Mouse (Mus musculus) intestine, embryonic 14.5 days (tissue): ENCODE measurements around the gene Uqcrc1. TPM values are rescaled to one million over a fixed set of nuclear protein-coding genes. Genes with fewer than 3 reads are reported as not detected.

ENCODE experiments used
- ATAC-seq: fragments of 200-750 bp; cut with Nextera tagmentation; replicated peaks from 2 replicates; pipeline ENCODE4 v1.8.0; 2017; ENCODE audit warnings: low read depth, moderate number of reproducible peaks, moderate TSS enrichment, moderate library complexity; ENCODE audit not compliant: low FRiP score, low TSS enrichment
- DNase-seq: peaks from one replicate; pipeline ENCODE4 v3.0.0-alpha.2; 2018; ENCODE audit warnings: low spot score
- H3K27ac ChIP-seq: fragments of 300-500 bp; sonication (generic); 2 replicates; pipeline ENCODE4 v1.5.1; 2014; ENCODE audit warnings: low read depth, mild to moderate bottlenecking, control low read depth
- H3K27me3 ChIP-seq: fragments of 300-500 bp; sonication (generic); replicated peaks from 2 replicates; pipeline ENCODE4 v1.6.1; 2014; ENCODE audit warnings: low read length, control low read depth; ENCODE audit not compliant: control insufficient read depth, insufficient read depth
- H3K36me3 ChIP-seq: fragments of 300-500 bp; sonication (generic); 2 replicates; pipeline ENCODE4 v1.6.1; 2014; ENCODE audit warnings: low read length, control low read depth; ENCODE audit not compliant: control insufficient read depth, insufficient read depth
- H3K4me1 ChIP-seq: fragments of 300-500 bp; sonication (generic); replicated peaks from 2 replicates; pipeline ENCODE4 v1.6.1; 2014; ENCODE audit warnings: low read length, control low read depth, mixed read lengths; ENCODE audit not compliant: control insufficient read depth, insufficient read depth
- H3K4me2 ChIP-seq: fragments of 300-500 bp; sonication (generic); 2 replicates; pipeline ENCODE4 v1.6.1; 2014; ENCODE audit warnings: low read length
- H3K4me3 ChIP-seq: fragments of 300-500 bp; sonication (generic); 2 replicates; pipeline ENCODE4 v1.5.1; 2014; ENCODE audit warnings: low read depth, low read length, control low read depth, mixed read lengths
- H3K9ac ChIP-seq: fragments of 300-500 bp; sonication (generic); 2 replicates; pipeline ENCODE4 v1.6.1; 2014; ENCODE audit warnings: mild to moderate bottlenecking, low read length
- H3K9me3 ChIP-seq: fragments of 300-500 bp; sonication (generic); 2 replicates; pipeline ENCODE4 v1.6.1; 2016; ENCODE audit warnings: low read length, control low read depth; ENCODE audit not compliant: control insufficient read depth
- WGBS: fragments of 180-500 bp; shearing (Covaris S2); extraction: QIAGEN DNeasy Blood & Tissue Kit; methylation state at CpG from one replicate; pipeline ENCODE4 v1.1.7; 2014; 5-methylcytosine and 5-hydroxymethylcytosine counted together
- polyA plus RNA-seq: library from polyadenylated mRNA; unstranded; fragments of >200 nt; fragmentation: Nextera tagmentation; extraction: Ambion mirVana; gene quantifications from 2 replicates; pipeline ENCODE4 v1.2.1, GENCODE M21; 2014

The Uqcrc1 gene
- polyA plus RNA-seq, 1 experiment from 2014 or later = 561 TPM

GRCm38 (mm10) chr9:108989802-108990461 lies 53.5 kb downstream of the Uqcrc1 start:
- Histone ChIP-seq H3K27me3 (no peaks in the 10 kb centered on the region), H3K36me3 (no peaks in the 10 kb centered on the region), H3K4me2 (0 out of 2 replicates have a peak overlapping the region, but pooled peaks have one; percentile 1), H3K9me3 (no peaks in the 10 kb centered on the region), H3K9ac (no peak overlapping the region), H3K4me3 (no peak overlapping the region), H3K27ac (0 out of 2 replicates have a peak overlapping the region, but pooled peaks have one; percentile 87), H3K4me1 (peaks cover 9% of the 10 kb centered on the region; the same call in 1 of the 2 replicates)
- WGBS = 83% methylated on average over 4 of the region's 4 CpGs
- ATAC-seq (no peak), DNase-seq (no peak)

GRCm38 (mm10) chr9:108990462-108990820 lies 54.0 kb downstream of the Uqcrc1 start:
- Histone ChIP-seq H3K9ac (no peak overlapping the region), H3K36me3 (no peaks in the 10 kb centered on the region), H3K9me3 (no peaks in the 10 kb centered on the region), H3K4me3 (no peak overlapping the region), H3K27ac (peak overlapping the region; percentile 87; the same call in 1 of the 2 replicates), H3K4me2 (peak overlapping the region; percentile 1; the same call in 1 of the 2 replicates), H3K27me3 (no peaks in the 10 kb centered on the region), H3K4me1 (peaks cover 13% of the 10 kb centered on the region; the same call in 1 of the 2 replicates)
- no peak for DNase-seq
- WGBS = 71% methylated on average over 7 of the region's 7 CpGs
- no peak for ATAC-seq

DNA sequence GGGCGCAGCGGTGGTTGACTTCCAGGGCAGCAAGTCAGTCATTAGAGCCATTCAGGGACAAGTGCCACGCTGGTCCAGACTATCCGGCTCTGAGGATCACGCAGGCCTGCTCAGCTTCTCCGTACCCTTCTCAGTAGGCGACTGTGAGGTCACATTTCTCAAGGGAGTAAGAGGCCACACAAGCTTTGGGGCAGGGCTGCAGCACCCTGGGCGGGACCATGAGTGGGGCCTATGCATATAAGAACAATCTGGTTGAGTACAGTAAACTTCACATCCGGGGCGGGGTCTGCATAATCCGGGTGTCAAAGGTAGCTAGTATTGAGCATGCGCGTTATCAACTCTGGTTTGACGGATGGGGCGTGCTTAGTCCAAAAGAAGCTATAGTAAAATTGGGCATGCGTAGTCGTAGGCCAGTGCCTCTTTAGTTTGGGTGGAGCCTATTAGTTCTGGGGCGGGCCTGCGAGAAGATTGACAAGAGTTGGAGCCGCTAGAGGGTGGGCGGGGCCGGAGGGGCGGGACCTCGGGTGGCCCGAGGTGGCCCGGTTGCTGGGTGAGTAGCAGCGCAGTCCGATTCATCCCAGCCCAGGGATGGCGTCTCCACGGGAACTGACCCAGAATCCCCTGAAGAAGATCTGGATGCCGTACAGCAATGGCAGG lies 55.1 kb downstream of the Uqcrc1 start, which contains the start of gene Pfkfb4:
Gene Pfkfb4 (plus strand): TSS at position 351 of the 657 bp plus-strand sequence.
- under 1% methylated on average over 31 of the region's 31 CpGs for WGBS
- H3K4me1 ChIP-seq = peaks cover 20% of the 10 kb centered on the region; the same call in 1 of the 2 replicates
- peak within 1 kb of the TSS; percentile 87 for H3K27ac ChIP-seq

GRCm38 (mm10) chr9:108992085-108992469 lies 55.6 kb downstream of the Uqcrc1 start:
- Histone ChIP-seq H3K27ac (no peak overlapping the region), H3K27me3 (no peaks in the 10 kb centered on the region), H3K4me3 (peak overlapping the region; percentile 59), H3K4me1 (peaks cover 20% of the 10 kb centered on the region; the same call in 1 of the 2 replicates), H3K9me3 (no peaks in the 10 kb centered on the region), H3K4me2 (peak overlapping the region; percentile 56), H3K36me3 (no peaks in the 10 kb centered on the region), H3K9ac (peak overlapping the region; percentile 44)
- DNase-seq = no peak
- ATAC-seq = no peak
- 7% methylated on average over 18 of the region's 18 CpGs for WGBS

More for the DNA sequence above, 55.1 kb downstream of the Uqcrc1 start, which contains the start of gene Pfkfb4:
- Histone ChIP-seq H3K27me3 (no peaks in the 10 kb centered on the region), H3K9ac (peak within 1 kb of the TSS; percentile 52), H3K4me2 (peak within 1 kb of the TSS; percentile 56), H3K36me3 (no peaks in the 10 kb centered on the region), H3K9me3 (no peaks in the 10 kb centered on the region), H3K4me3 (peak within 1 kb of the TSS; percentile 59)
- DNase-seq (peak; percentile 95), ATAC-seq (peak; percentile 93)

DNA sequence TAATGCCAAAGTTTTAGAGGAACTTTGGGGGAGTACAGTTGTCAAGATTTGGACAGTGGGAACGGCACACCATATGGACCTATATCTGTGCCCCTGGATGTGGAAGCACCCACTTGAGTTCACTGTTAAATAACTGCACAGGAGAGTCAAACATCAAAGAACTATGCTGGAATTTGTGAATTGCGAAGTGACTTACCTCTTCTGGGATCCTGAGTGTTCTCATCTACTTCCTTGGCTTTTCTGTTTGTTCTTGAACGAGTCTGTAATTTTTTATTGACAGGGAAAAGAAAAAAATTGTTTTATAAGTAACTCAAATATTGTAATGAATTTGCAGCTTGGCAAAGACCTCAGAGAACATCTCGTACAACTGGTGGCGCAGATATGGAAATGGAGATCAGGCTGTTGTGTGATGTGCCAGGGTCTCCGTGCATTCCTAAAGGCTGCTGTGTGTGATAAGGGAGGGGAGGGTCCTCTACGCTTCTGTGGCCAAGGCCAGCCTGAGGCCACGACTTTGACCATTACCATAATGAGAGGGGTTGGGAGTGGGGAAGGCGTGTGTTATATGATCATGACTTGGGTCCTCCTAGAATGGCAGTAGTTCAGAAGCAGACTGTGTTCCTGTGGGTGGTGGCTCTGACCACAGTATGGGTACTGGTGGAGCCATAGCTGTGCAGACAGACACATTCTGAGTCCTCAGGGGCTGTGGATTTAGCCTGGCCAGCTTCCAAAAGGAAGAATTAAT lies 56.4 kb downstream of the Uqcrc1 start:
- Histone ChIP-seq H3K9me3 (no peaks in the 10 kb centered on the region), H3K9ac (no peak overlapping the region), H3K27me3 (no peaks in the 10 kb centered on the region), H3K4me3 (peak overlapping the region; percentile 59), H3K4me1 (peaks cover 20% of the 10 kb centered on the region; the same call in 1 of the 2 replicates), H3K4me2 (peak overlapping the region; percentile 56; the same call in 1 of the 2 replicates), H3K36me3 (no peaks in the 10 kb centered on the region), H3K27ac (no peak overlapping the region)
- ATAC-seq (no peak), DNase-seq (no peak)
- WGBS = 83% methylated on average over 9 of the region's 9 CpGs

DNA sequence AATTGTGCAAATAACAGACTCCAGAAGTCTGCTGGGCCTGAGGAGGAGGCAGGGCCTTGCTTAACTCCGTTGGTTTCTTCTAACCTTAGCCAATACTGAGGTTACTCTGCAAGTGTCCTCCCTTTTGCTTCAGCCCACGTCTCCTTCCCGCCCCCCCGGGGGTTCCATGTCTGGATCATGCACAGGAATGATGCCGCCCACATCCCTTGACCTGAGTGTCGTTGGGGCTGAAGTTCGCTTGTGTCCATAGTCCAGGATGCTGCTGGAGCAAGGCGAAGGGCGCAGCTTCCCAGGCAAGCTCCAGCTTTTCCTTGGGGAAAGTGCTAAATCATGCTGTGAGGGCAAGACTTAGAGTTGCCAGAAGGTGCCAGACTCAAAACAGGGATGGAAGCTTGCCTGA lies 60.0 kb downstream of the Uqcrc1 start:
- WGBS = 61% methylated on average over 9 of the region's 9 CpGs
- Histone ChIP-seq H3K4me2 (no peak overlapping the region), H3K27ac (no peak overlapping the region), H3K27me3 (no peaks in the 10 kb centered on the region), H3K4me3 (no peak overlapping the region), H3K9ac (no peak overlapping the region), H3K9me3 (no peaks in the 10 kb centered on the region), H3K4me1 (peaks cover 12% of the 10 kb centered on the region; the same call in 1 of the 2 replicates), H3K36me3 (no peaks in the 10 kb centered on the region)
- DNase-seq = peak; percentile 57
- ATAC-seq = no peak

DNA sequence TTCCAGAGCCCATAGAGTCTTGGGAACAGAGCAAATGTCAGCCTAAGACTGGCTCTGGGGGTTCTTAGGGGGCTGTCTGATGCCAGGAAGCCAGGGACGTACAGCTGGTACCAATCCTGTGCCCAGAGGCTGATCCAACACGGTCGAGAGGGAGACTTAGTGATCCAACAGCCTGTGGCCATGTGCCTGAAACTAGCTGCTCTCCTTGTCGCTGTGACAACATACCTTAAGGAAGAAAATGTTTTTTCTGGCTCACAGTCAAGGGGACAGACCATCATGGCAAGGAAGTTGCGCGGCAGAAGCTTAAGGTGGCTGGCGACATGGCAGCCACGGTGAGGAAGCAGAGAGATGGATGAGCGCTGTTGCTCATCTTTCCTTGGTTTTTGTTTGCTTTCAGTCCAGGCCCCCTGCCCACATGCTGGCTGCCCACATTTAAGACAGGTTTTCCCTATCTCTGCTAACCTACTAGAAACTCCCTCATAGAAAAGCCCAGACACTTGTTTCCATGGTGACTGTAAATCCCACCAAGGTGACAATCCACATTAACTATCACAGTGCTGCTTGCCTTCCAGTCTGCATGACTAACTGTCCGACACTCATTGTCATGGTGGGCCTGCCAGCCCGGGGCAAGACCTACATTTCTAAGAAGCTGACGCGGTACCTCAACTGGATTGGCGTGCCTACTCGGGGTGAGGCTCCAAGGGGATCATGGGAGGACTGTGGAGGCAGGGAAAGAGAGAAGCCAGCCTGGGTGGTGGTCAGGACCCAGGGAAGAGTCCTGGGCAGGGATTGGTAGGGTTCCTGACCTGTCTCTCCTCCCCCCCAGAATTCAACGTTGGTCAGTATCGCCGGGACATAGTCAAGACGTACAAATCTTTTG lies 62.1 kb downstream of the Uqcrc1 start:
- H3K4me2 ChIP-seq = no peak overlapping the region
- DNase-seq = no peak

GRCm38 (mm10) chr9:108999167-108999526 lies 62.7 kb downstream of the Uqcrc1 start:
- DNase-seq (no peak), ATAC-seq (no peak)
- H3K4me2 ChIP-seq = no peak overlapping the region
- H3K4me3 ChIP-seq = no peak overlapping the region
- no peaks in the 10 kb centered on the region for H3K36me3 ChIP-seq
- WGBS = 79% methylated on average over 4 of the region's 4 CpGs
- H3K4me1 ChIP-seq = peaks cover 12% of the 10 kb centered on the region; the same call in 1 of the 2 replicates
- H3K27ac ChIP-seq = no peak overlapping the region
- H3K27me3 ChIP-seq = no peaks in the 10 kb centered on the region
- no peak overlapping the region for H3K9ac ChIP-seq
- H3K9me3 ChIP-seq = no peaks in the 10 kb centered on the region

More for the DNA sequence above, 62.1 kb downstream of the Uqcrc1 start:
- no peaks in the 10 kb centered on the region for H3K9me3 ChIP-seq
- no peak overlapping the region for H3K9ac ChIP-seq
- no peak overlapping the region for H3K27ac ChIP-seq
- ATAC-seq = no peak
- no peaks in the 10 kb centered on the region for H3K27me3 ChIP-seq
- peaks cover 12% of the 10 kb centered on the region; the same call in 1 of the 2 replicates for H3K4me1 ChIP-seq
- no peak overlapping the region for H3K4me3 ChIP-seq
- 84% methylated on average over 19 of the region's 19 CpGs for WGBS
- H3K36me3 ChIP-seq = no peaks in the 10 kb centered on the region
